Mouse (Mus musculus) hindbrain, embryonic 15.5 days (tissue): ENCODE data around the gene 1700001P01Rik. TPM values are rescaled to one million over a fixed set of nuclear protein-coding genes. Genes with fewer than 3 reads are reported as not detected.

Experiments
- ATAC-seq: fragments of 200-750 bp; cut with Nextera tagmentation; 2 replicates; pipeline ENCODE4 v1.8.0; 2017; ENCODE audit warnings: low read depth, moderate number of reproducible peaks, moderate TSS enrichment; ENCODE audit not compliant: low FRiP score
- H3K27ac ChIP-seq: fragments of 300-500 bp; sonication (generic); replicated peaks from 2 replicates; pipeline ENCODE4 v1.5.1; 2015; ENCODE audit warnings: mild to moderate bottlenecking, inconsistent platforms
- H3K27me3 ChIP-seq: fragments of 300-500 bp; sonication (generic); 2 replicates; pipeline ENCODE4 v1.6.1; 2015; ENCODE audit warnings: control low read depth, inconsistent platforms
- H3K36me3 ChIP-seq: fragments of 300-500 bp; sonication (generic); 2 replicates; pipeline ENCODE4 v1.6.1; 2015; ENCODE audit warnings: control low read depth, inconsistent platforms
- H3K4me1 ChIP-seq: fragments of 300-500 bp; sonication (generic); replicated peaks from 2 replicates; pipeline ENCODE4 v1.6.1; 2015; ENCODE audit warnings: control low read depth, inconsistent platforms
- H3K4me2 ChIP-seq: fragments of 300-500 bp; sonication (generic); 2 replicates; pipeline ENCODE4 v1.6.1; 2015; ENCODE audit warnings: moderate library complexity, mild to moderate bottlenecking, inconsistent platforms
- H3K4me3 ChIP-seq: fragments of 300-500 bp; sonication (generic); 2 replicates; pipeline ENCODE4 v1.5.1; 2015; ENCODE audit warnings: mild to moderate bottlenecking, inconsistent platforms
- H3K9ac ChIP-seq: fragments of 300-500 bp; sonication (generic); 2 replicates; pipeline ENCODE4 v1.6.1; 2015; ENCODE audit warnings: inconsistent platforms
- H3K9me3 ChIP-seq: fragments of 300-500 bp; sonication (generic); 2 replicates; pipeline ENCODE4 v1.6.1; 2016; ENCODE audit warnings: control low read depth, inconsistent platforms
- WGBS: fragments of 180-500 bp; shearing (Covaris S2); methylation state at CpG from one replicate; pipeline ENCODE4 v1.1.7; 2015; 5-methylcytosine and 5-hydroxymethylcytosine counted together
- polyA plus RNA-seq: library from polyadenylated mRNA; unstranded; fragments of >200 nt; fragmentation: Nextera tagmentation; extraction: Ambion mirVana; gene quantifications from 2 replicates; pipeline ENCODE4 v1.2.1, GENCODE M21; 2015

Gene 1700001P01Rik
- polyA plus RNA-seq, 1 experiment from 2014 or later, result 0.26 TPM

- Histone ChIP-seq H3K9me3 (no peaks in the 10 kb centered on the region), H3K9ac (no peak overlapping the region), H3K27me3 (no peaks in the 10 kb centered on the region), H3K4me3 (no peak overlapping the region), H3K4me1 (peaks cover 97% of the 10 kb centered on the region), H3K4me2 (no peak overlapping the region), H3K27ac (peak overlapping the region; percentile 16), H3K36me3 (peaks cover 18% of the 10 kb centered on the region)
- no peak for ATAC-seq
- 31% methylated on average over 5 of the region's 5 CpGs for WGBS
Observed at GRCm38 (mm10) chr11:97808621-97809234, 33.0 kb upstream of the 1700001P01Rik start.

DNA sequence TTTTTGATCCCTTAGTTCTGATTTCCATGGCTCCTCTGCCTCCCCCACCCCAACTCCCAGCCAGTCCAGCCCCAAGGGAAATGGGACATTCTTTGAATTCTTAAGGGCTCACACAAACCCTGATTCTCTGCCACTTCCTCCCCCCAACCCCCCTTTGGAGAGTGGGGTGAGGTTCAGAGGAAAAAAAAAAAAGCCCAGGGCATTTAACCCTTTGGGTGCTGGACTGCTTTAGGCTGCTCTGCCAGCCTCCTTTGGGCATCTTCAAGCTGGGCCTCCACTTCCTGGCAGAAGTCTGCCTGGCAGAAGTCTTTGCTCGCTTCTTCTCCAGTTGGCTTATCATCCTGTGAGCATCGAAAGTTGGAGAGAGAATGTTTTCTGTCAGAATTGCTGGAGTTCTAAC lies 32.4 kb upstream of the 1700001P01Rik start:
- H3K9ac ChIP-seq, result no peak overlapping the region
- WGBS, result 54% methylated on average over 2 of the region's 2 CpGs
- H3K4me2 ChIP-seq, result no peak overlapping the region
- no peak overlapping the region for H3K4me3 ChIP-seq
- peaks cover 96% of the 10 kb centered on the region for H3K4me1 ChIP-seq
- H3K27ac ChIP-seq, result peak overlapping the region; percentile 17; the same call in 1 of the 2 replicates
- H3K36me3 ChIP-seq, result peaks cover 18% of the 10 kb centered on the region
- ATAC-seq, result no peak
- no peaks in the 10 kb centered on the region for H3K9me3 ChIP-seq
- H3K27me3 ChIP-seq, result no peaks in the 10 kb centered on the region

DNA sequence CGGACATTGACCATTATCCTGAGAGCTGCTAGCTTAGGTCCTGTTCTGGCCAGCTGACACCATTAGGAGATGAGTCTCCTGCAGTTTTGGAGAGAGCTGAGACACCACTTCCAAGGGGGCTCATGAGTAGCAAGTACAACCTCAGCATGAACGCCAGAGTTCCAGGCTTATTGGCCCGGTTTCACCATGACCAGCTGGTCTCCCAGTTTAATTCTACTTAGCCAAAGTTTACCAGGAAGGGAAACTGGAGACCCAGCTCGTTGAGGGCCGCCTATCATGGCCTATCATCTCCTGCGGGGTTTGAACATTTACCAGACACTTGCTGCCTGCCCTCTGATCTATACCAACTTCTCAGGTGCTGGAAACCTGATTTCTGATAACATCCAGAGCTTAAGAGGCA lies 31.9 kb upstream of the 1700001P01Rik start:
- peak overlapping the region; percentile 17; the same call in 1 of the 2 replicates for H3K27ac ChIP-seq
- no peak for ATAC-seq
- H3K4me2 ChIP-seq, result no peak overlapping the region
- WGBS, result 48% methylated on average over 6 of the region's 6 CpGs
- H3K9me3 ChIP-seq, result no peaks in the 10 kb centered on the region
- no peaks in the 10 kb centered on the region for H3K27me3 ChIP-seq
- peaks cover 95% of the 10 kb centered on the region for H3K4me1 ChIP-seq
- no peak overlapping the region for H3K9ac ChIP-seq
- no peak overlapping the region for H3K4me3 ChIP-seq
- peaks cover 18% of the 10 kb centered on the region for H3K36me3 ChIP-seq

DNA sequence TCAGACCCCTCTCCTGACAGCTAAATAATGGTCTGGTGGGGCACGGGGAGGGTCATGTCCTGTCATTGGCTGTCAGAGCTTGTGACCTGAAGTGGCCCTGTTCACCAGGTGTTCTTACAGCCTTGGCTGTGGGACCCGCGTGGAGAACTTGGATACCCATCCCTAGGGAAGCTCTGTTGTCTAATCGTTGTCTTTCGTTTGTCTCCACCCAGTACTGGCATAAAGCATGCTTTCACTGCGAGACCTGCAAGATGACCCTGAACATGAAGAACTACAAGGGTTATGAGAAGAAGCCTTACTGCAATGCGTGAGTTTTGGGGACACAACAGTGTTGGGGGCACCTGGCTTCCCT lies 30.9 kb upstream of the 1700001P01Rik start:
- Histone ChIP-seq H3K9me3 (no peaks in the 10 kb centered on the region), H3K4me1 (peaks cover 95% of the 10 kb centered on the region), H3K27ac (peak overlapping the region; percentile 47; the same call in 1 of the 2 replicates), H3K4me3 (no peak overlapping the region), H3K36me3 (peaks cover 18% of the 10 kb centered on the region), H3K9ac (no peak overlapping the region), H3K27me3 (no peaks in the 10 kb centered on the region), H3K4me2 (peak overlapping the region; percentile 26)
- 41% methylated on average over 7 of the region's 7 CpGs for WGBS
- no peak for ATAC-seq

DNA sequence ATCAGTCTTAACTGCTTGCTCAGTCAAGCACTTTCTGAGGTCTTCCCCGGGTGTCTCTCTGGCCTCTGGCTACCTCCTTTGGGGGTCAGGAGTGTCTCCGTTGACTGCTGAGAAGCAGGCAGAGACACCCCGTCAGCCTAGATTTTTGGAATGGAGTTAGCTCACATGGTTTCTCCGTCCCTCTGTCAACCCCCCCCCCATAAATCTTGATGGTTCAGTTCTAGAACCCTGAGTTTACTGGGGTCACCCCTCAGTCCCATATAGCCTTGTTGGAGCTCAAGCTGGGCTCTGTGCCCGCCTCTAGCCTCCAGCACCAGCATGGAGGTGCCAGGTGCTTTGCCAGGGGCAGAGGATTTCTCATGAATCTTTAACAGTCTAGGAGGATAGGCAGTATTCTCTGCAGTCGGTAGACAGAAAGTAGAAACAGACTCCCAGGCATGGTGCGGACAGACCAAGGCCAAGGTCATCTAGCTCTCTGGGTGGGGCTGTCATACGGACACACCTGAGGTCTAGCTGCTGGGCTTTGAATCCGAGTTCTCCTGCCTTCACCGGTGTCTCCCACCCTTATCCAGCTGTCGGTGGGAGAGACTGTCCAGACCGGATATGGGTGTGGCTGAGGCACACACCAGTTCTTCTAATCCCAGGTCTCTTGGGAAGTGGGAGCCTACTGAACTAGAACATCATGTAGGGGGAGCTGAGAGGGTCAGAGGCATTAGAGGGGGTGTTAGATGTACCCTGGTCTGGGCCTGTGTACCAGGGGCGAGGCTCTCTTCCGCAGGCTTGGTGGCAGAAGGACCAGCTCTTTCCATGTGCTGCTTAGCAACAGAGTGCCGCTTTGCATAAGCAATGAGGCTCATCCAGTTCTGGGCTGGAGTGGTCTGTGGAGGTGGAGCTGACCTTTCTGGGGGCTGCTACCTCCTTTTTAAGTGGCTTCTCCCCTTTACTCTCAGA lies 30.2 kb upstream of the 1700001P01Rik start:
- Histone ChIP-seq H3K4me3 (0 out of 2 replicates have a peak overlapping the region, but pooled peaks have one; percentile 3), H3K36me3 (peaks cover 18% of the 10 kb centered on the region), H3K4me2 (peak overlapping the region; percentile 26), H3K4me1 (peaks cover 95% of the 10 kb centered on the region), H3K9me3 (no peaks in the 10 kb centered on the region), H3K9ac (0 out of 2 replicates have a peak overlapping the region, but pooled peaks have one; percentile 4), H3K27me3 (no peaks in the 10 kb centered on the region), H3K27ac (peak overlapping the region; percentile 47)
- WGBS, result 29% methylated on average over 15 of the region's 15 CpGs
- ATAC-seq, result peak; percentile 54

DNA sequence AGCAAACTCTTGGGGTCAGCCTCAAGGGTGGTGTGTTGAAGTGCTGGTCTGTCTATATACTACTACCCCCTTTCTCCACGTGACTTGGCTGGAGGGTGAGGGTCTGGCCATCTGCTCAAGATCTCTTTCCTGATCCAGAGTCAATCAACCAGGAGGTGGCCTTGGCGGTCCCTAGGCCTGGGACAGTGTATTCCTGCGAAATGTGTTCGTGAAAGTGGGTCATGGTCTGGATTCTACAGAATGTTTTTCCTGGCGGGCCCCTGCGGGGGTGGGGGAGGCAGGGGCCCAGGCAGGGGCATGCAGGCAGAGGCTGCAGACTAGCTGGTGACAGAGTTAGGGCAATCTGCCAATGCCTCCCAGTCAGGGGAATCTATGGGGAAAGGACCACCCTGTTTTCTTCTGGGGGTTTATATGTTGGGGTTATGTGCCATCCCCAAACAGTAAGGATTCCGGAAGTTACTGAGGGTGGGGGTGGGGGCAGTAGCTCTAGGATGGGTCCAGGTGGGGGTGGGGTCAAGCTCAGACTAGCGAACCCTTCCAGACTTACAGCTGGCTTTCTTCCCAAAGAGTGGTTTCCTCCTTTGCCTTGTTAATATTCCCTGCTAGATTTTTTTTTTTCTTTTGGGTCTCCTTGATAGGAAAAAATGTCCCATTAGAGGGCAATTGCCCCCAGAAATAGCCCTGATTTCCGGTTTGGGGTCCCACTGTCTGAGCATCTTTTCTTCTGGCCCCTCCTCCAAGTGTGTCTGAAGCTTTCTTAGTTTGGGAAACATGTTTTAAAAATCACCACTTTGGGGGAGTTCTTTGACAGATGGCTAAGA lies 29.3 kb upstream of the 1700001P01Rik start:
- Histone ChIP-seq H3K4me1 (peaks cover 88% of the 10 kb centered on the region), H3K27ac (peak overlapping the region; percentile 47), H3K36me3 (peaks cover 18% of the 10 kb centered on the region), H3K27me3 (no peaks in the 10 kb centered on the region), H3K9ac (no peak overlapping the region), H3K9me3 (no peaks in the 10 kb centered on the region), H3K4me2 (peak overlapping the region; percentile 26), H3K4me3 (no peak overlapping the region)
- WGBS, result 28% methylated on average over 9 of the region's 9 CpGs
- ATAC-seq, result peak; percentile 20; the same call in 1 of the 2 replicates

DNA sequence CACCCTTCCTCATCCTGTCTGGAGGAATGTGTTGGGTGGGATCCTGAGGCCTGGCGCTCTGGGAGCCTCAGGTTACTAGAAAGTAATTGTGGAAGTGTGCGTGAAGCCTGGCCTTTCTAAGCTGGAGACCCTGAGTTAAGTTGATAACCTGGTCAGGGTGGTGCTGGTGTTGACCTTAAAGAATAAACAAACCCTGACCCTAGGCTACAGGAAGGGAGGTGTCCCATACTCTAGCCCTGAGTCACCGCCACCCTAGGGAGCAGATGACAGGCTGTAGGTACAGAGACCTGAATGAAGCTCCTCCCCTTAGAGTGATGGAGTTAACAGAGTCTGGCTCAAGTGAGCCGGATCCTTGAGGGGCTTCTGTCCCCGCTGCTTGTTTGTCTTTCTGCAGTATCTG lies 28.1 kb upstream of the 1700001P01Rik start:
- H3K27me3 ChIP-seq, result no peaks in the 10 kb centered on the region
- ATAC-seq, result no peak
- H3K27ac ChIP-seq, result no peak overlapping the region
- H3K4me2 ChIP-seq, result no peak overlapping the region
- WGBS, result 84% methylated on average over 5 of the region's 5 CpGs
- H3K4me1 ChIP-seq, result peaks cover 77% of the 10 kb centered on the region
- H3K4me3 ChIP-seq, result no peak overlapping the region
- no peak overlapping the region for H3K9ac ChIP-seq
- no peaks in the 10 kb centered on the region for H3K9me3 ChIP-seq
- H3K36me3 ChIP-seq, result peaks cover 16% of the 10 kb centered on the region

- Histone ChIP-seq H3K27ac (0 out of 2 replicates have a peak overlapping the region, but pooled peaks have one; percentile 97), H3K4me3 (0 out of 2 replicates have a peak overlapping the region, but pooled peaks have one; percentile 94), H3K9me3 (no peaks in the 10 kb centered on the region), H3K4me1 (peaks cover 69% of the 10 kb centered on the region), H3K4me2 (peak overlapping the region; percentile 83), H3K27me3 (no peaks in the 10 kb centered on the region), H3K9ac (no peak overlapping the region), H3K36me3 (peaks cover 8% of the 10 kb centered on the region; the same call in 1 of the 2 replicates)
- WGBS, result 56% methylated on average over 5 of the region's 6 CpGs
- ATAC-seq, result no peak
Observed at GRCm38 (mm10) chr11:97802495-97802894, 26.8 kb upstream of the 1700001P01Rik start.

- Histone ChIP-seq H3K4me1 (peaks cover 67% of the 10 kb centered on the region), H3K4me2 (peak overlapping the region; percentile 83), H3K36me3 (peaks cover 5% of the 10 kb centered on the region; the same call in 1 of the 2 replicates), H3K9ac (no peak overlapping the region), H3K9me3 (no peaks in the 10 kb centered on the region), H3K27me3 (no peaks in the 10 kb centered on the region), H3K4me3 (peak overlapping the region; percentile 94), H3K27ac (peak overlapping the region; percentile 97; the same call in 1 of the 2 replicates)
- no peak for ATAC-seq
- 59% methylated on average over 1 of the region's 1 CpGs for WGBS
Observed at GRCm38 (mm10) chr11:97802194-97802470, 26.4 kb upstream of the 1700001P01Rik start.

GRCm38 (mm10) chr11:97801409-97802193 lies 25.9 kb upstream of the 1700001P01Rik start:
- H3K4me1 ChIP-seq, result peaks cover 62% of the 10 kb centered on the region
- H3K4me3 ChIP-seq, result peak overlapping the region; percentile 94
- no peaks in the 10 kb centered on the region for H3K9me3 ChIP-seq
- peak overlapping the region; percentile 83 for H3K4me2 ChIP-seq
- no peaks in the 10 kb centered on the region for H3K27me3 ChIP-seq
- H3K36me3 ChIP-seq, result no peaks in the 10 kb centered on the region
- peak overlapping the region; percentile 97 for H3K27ac ChIP-seq
- peak overlapping the region; percentile 97 for H3K9ac ChIP-seq
- ATAC-seq, result no peak
- WGBS, result 37% methylated on average over 8 of the region's 8 CpGs
